In genomic region chr5:67530957-67531356, GRCm38 (mm10) we compare ENCODE assay signal across 9 mouse cellular contexts.
DNase-seq lines count a peak whose midpoint lies in the region; ATAC-seq and TF ChIP-seq lines count a peak whose summit lies in the region.
"Had no signal": no experiment of that assay in that cellular context is flagged by ENCODE, and none has a peak within 500 bp of the region (broad histone marks: within the 10 kb centered on the region; RNA-seq: fewer than 3 reads in every experiment).

No protein-coding gene starts in this region.

- H3K27ac ChIP-seq in hindbrain, embryonic 10.5 days: no peak overlapping the region
- no peak overlapping the region for H3K27ac ChIP-seq in hindbrain, embryonic 12.5 days
- H3K27ac ChIP-seq in MEL (ENCODE audit: control insufficient read depth, low read depth, low read length): no peak overlapping the region
- H3K27ac ChIP-seq: embryonic facial prominence, embryonic 13.5 days had no signal

- no peak overlapping the region for H3K4me2 ChIP-seq in hindbrain, embryonic 12.5 days (replicated peaks)
- H3K4me2 ChIP-seq: embryonic facial prominence, embryonic 13.5 days had no signal

- TF ChIP-seq RAD21 in MEL (IDR thresholded peaks at IDR 0.05; ENCODE audit: low read depth, low read length): peak; percentile 13; the same call in 1 of the 2 replicates

- H3K9ac ChIP-seq in hindbrain, embryonic 12.5 days: no peak overlapping the region
- no peak overlapping the region for H3K9ac ChIP-seq in MEL (ENCODE audit: control insufficient read depth, low read depth, low read length, poor library complexity, severe bottlenecking)
- H3K9ac ChIP-seq: embryonic facial prominence, embryonic 13.5 days had no signal

- WGBS in hindbrain, embryonic 10.5 days: 32% methylated on average over 8 of the region's 8 CpGs
- 41% methylated on average over 8 of the region's 8 CpGs for WGBS in hindbrain, embryonic 12.5 days

- H3K4me1 ChIP-seq in hindbrain, embryonic 10.5 days (replicated peaks): peaks cover 7% of the 10 kb centered on the region
- 0 out of 2 replicates have a peak, but pooled peaks cover 6% of the 10 kb centered on the region for H3K4me1 ChIP-seq in hindbrain, embryonic 12.5 days
- H3K4me1 ChIP-seq in MEL (ENCODE audit: control insufficient read depth in 1 of 2, insufficient read depth in 2 of 2, low read length in 2 of 2): 0 out of 4 replicates have a peak, but pooled peaks cover 0 to 5% of the 10 kb centered on the region in 2 experiments

- H3K9me3 ChIP-seq in hindbrain, embryonic 10.5 days: no peaks in the 10 kb centered on the region
- no peaks in the 10 kb centered on the region for H3K9me3 ChIP-seq in hindbrain, embryonic 12.5 days (replicated peaks)
- no peaks in the 10 kb centered on the region for H3K9me3 ChIP-seq in MEL (replicated peaks; ENCODE audit: insufficient read depth, low read length)
- H3K9me3 ChIP-seq: embryonic facial prominence, embryonic 13.5 days had no signal

- no peak; the same call in 1 of the 2 replicates for ATAC-seq in hindbrain, embryonic 12.5 days (ENCODE audit: low FRiP score)
- peak; percentile 51 for ATAC-seq in inflammation-experienced regulatory T-cells, adult 6 months

- DNase-seq in hindbrain, embryonic 10.5 days (ENCODE audit: low spot score): peak; percentile 41
- DNase-seq in 416B (ENCODE audit: low read depth): peak; percentile 76
- DNase-seq in MEL (ENCODE audit: low read depth, low spot score): peak; percentile 61
- peak; percentile 64 for DNase-seq in mesoderm, embryonic 11.5 days (ENCODE audit: low read depth, low spot score)
- DNase-seq in gastrocnemius, postnatal 25 days: no peak
- DNase-seq in heart, postnatal 36 days: no peak

- intact Hi-C loops in heart, postnatal 36 days (cut with DNase I): loop anchor here (5.0 to 10.0 kb wide), 4 partner anchors 76 to 481 kb away; partner anchors contain the start of genes Atp8a1 and Shisa3

- H3K36me3 ChIP-seq in hindbrain, embryonic 10.5 days: no peaks in the 10 kb centered on the region
- no peaks in the 10 kb centered on the region for H3K36me3 ChIP-seq in hindbrain, embryonic 12.5 days
- no peaks in the 10 kb centered on the region for H3K36me3 ChIP-seq in MEL (ENCODE audit: control insufficient read depth in 1 of 2, insufficient read depth in 2 of 2, low read length in 2 of 2)
- H3K36me3 ChIP-seq: embryonic facial prominence, embryonic 13.5 days had no signal

- TF ChIP-seq EP300 in MEL (IDR thresholded peaks at IDR 0.05; ENCODE audit: low read depth in 1 of 2, low read length in 2 of 2): no peak

- no peak for TF ChIP-seq POLR2A in MEL (IDR thresholded peaks at IDR 0.05; ENCODE audit: control insufficient read depth in 1 of 2, insufficient read depth in 1 of 2, low read depth in 1 of 2, low read length in 2 of 2, poor library complexity in 1 of 2)

- no peak overlapping the region for H3K4me3 ChIP-seq in hindbrain, embryonic 10.5 days
- no peak overlapping the region for H3K4me3 ChIP-seq in hindbrain, embryonic 12.5 days
- no peak overlapping the region; a peak in 1 of 4 replicates for H3K4me3 ChIP-seq in MEL (ENCODE audit: control insufficient read depth in 1 of 2, insufficient read depth in 1 of 2, low read depth in 2 of 2, low read length in 2 of 2)
- H3K4me3 ChIP-seq: embryonic facial prominence, embryonic 13.5 days had no signal

- no peaks in the 10 kb centered on the region for H3K27me3 ChIP-seq in hindbrain, embryonic 10.5 days (ENCODE audit: insufficient read depth, poor library complexity, severe bottlenecking)
- no peaks in the 10 kb centered on the region for H3K27me3 ChIP-seq in hindbrain, embryonic 12.5 days
- no peaks in the 10 kb centered on the region for H3K27me3 ChIP-seq in MEL (ENCODE audit: control insufficient read depth in 1 of 2, insufficient read depth in 2 of 2, low read length in 2 of 2)

- TF ChIP-seq CTCF in MEL (IDR thresholded peaks at IDR 0.05 in 2 of 3, conservative IDR thresholded peaks at IDR 0.05 in 1 of 3; ENCODE audit: control insufficient read depth in 1 of 3, insufficient read depth in 1 of 3, low read depth in 2 of 3, low read length in 3 of 3, poor library complexity in 1 of 3, severe bottlenecking in 1 of 3): peak; percentile 47 to 63 (median 49)

- H3K79me2 ChIP-seq in MEL (ENCODE audit: control insufficient read depth, insufficient read depth, low read length, poor library complexity): no peaks in the 10 kb centered on the region

TF ChIP-seq in MEL, 35 proteins besides CTCF, POLR2A, EP300 and RAD21:
- TF ChIP-seq MAFK (IDR thresholded peaks at IDR 0.05; ENCODE audit: borderline replicate concordance, low read depth, low read length): no peak
- TF ChIP-seq SMC3 (IDR thresholded peaks at IDR 0.05; ENCODE audit: low read depth, low read length): peak; percentile 60
- TF ChIP-seq ELF1 (IDR thresholded peaks at IDR 0.05; ENCODE audit: low read depth, low read length): peak; percentile 37; the same call in 1 of the 2 replicates
- TF ChIP-seq ZNF384 (IDR thresholded peaks at IDR 0.05; ENCODE audit: low read depth, low read length): no peak
TF ChIP-seq in MEL: peak in this region for 2.

Comparison
In these comparisons a context has a peak if more than half of its experiments do, and no peak if none do; other contexts are left out.
1. DNase-seq: peak in hindbrain, embryonic 10.5 days (single experiment), 416B (single experiment), MEL (single experiment) and mesoderm, embryonic 11.5 days (single experiment); none in gastrocnemius, postnatal 25 days (single experiment) and heart, postnatal 36 days (0 of 2).